Mouse (Mus musculus) cortical plate, adult 2 months (tissue): Measurements from ENCODE around the gene Iqgap1. TPM values are rescaled to one million over a fixed set of nuclear protein-coding genes. Genes with fewer than 3 reads are reported as not detected.

Experiments used
- H3K27ac ChIP-seq: fragments of 200-500 bp; 2 replicates; pipeline ENCODE4 v1.5.1; 2012; ENCODE audit warnings: low read length, control low read depth, inconsistent platforms; ENCODE audit not compliant: insufficient read depth
- H3K4me1 ChIP-seq: fragments of 200-500 bp; 2 replicates; pipeline ENCODE4 v1.6.1; 2011; ENCODE audit warnings: low read length; ENCODE audit not compliant: control insufficient read depth, insufficient read depth
- H3K4me3 ChIP-seq: fragments of 200-500 bp; 2 replicates; pipeline ENCODE4 v1.5.1; 2011; ENCODE audit warnings: mild to moderate bottlenecking, low read length, control low read depth; ENCODE audit not compliant: insufficient read depth
- CTCF ChIP-seq: fragments of 200-500 bp; IDR thresholded peaks from 2 replicates; pipeline ENCODE4 v1.5.1; 2011; ENCODE audit warnings: mild to moderate bottlenecking, control low read depth, low read length; ENCODE audit not compliant: insufficient read depth; ENCODE audit errors: extremely low read depth
- POLR2A ChIP-seq: fragments of 200-500 bp; IDR thresholded peaks from 2 replicates; pipeline ENCODE4 v1.6.1; 2011; ENCODE audit warnings: mild to moderate bottlenecking, low read length, control low read depth; ENCODE audit not compliant: insufficient read depth; ENCODE audit errors: extremely low read depth
- polyA plus RNA-seq: library from polyadenylated mRNA; depleted of rRNA; stranded (reverse); fragments of >200 nt; gene quantifications from 2 replicates; pipeline ENCODE4 v1.2.3, GENCODE M21; 2012; rRNA removed

Gene Iqgap1
- polyA plus RNA-seq = 18.9 and 19.8 TPM in 2 replicates

DNA sequence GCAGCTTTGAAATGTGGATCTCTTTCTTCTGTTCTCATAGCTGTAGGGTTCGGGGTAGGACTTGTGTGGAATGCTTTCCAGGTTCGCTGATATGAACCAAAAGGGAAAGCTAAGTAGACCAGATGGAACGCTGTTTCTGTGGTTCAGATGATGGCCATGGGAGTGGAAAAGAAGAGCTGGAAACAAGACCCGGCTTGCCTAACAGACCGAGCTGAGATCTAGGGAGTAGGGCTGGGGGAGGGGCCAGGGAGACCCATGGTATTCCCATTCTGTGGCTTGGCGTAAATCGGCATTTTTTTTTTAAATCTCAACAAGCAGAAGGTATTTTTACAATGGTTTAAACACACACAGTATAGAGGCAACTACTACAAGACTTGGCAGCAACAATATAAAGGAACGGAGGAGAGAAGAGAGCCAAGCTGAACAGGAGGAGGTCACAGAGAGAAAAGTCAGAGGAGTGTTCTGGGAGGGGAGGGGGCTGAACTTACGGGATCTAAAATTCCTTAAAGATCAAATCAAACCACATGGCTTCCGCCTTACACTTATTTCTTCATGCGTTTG is at the start of gene Iqgap1:
Gene Iqgap1 (minus strand): TSS at position 132 of the 561 bp plus-strand sequence.
- TF ChIP-seq POLR2A = no peak
- no peak for TF ChIP-seq CTCF
- Histone ChIP-seq H3K4me3 (no peak within 1 kb of the TSS), H3K27ac (no peak within 1 kb of the TSS), H3K4me1 (no peaks in the 10 kb centered on the region)

DNA sequence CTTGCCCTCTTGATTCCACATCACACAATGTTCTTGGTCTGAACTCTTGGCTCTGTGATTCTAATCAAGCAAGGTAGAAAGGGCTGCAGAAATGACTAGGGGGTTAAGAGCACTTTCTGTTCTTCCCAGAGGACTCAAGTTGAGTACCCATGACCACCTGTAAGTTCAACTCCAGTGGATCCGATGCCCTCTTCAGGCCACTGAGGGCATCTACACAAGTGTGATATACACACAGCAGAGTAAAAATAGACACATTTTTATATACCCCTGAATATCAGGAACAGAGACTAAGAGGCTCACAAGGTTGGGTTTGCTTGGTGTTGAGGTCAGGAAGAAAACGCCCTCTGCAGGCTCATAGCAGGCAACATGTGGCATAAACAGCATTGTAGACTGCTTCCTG is 47.9 kb upstream of the Iqgap1 start:
- TF ChIP-seq POLR2A (no peak), CTCF (no peak)
- H3K27ac ChIP-seq = no peak overlapping the region
- H3K4me1 ChIP-seq = no peaks in the 10 kb centered on the region; the same call in 1 of the 2 replicates
- H3K4me3 ChIP-seq = no peak overlapping the region

DNA sequence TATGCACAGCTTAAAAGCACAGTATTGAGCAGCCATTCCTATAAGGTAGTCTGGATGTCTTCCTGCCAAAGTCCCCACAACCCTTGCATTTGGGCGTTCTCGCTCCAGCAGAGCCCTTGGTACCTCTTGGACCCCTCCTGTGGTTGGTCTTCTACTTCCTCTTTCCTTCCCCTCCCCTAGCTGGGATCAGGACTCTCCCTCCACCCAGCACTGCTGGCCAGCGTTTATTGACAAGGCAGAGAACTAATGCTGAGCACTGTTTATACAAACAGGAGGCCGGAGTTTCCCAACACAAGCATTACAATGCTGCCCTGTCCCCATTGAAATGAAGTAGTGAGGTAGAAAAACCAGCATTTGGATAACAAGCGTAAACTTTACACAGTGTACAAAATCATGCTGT is 47.3 kb upstream of the Iqgap1 start:
- no peaks in the 10 kb centered on the region; the same call in 1 of the 2 replicates for H3K4me1 ChIP-seq
- no peak overlapping the region for H3K4me3 ChIP-seq
- H3K27ac ChIP-seq = no peak overlapping the region
- TF ChIP-seq POLR2A (no peak), CTCF (no peak)

DNA sequence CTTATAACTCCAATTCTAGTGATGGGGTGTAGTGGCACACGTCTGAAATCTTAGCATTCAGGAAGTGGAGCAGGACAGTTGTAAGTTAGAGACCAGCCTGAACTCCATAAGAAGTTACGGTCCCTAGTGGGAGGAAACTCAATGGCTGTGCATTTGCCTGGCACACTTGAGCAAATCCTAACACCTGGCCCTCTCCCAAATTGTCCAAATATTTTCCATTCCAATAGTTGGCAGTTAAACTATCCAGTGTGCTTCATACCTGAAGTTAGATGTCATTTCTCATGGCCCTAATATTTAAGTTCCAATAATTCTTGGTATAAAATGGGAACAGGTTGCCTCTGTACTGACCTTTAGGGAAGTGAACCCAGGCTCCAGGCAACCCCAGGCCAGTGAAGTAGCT is 42.9 kb upstream of the Iqgap1 start:
- Histone ChIP-seq H3K27ac (no peak overlapping the region), H3K4me1 (peaks cover 8% of the 10 kb centered on the region), H3K4me3 (no peak overlapping the region)
- TF ChIP-seq POLR2A (no peak), CTCF (no peak)

DNA sequence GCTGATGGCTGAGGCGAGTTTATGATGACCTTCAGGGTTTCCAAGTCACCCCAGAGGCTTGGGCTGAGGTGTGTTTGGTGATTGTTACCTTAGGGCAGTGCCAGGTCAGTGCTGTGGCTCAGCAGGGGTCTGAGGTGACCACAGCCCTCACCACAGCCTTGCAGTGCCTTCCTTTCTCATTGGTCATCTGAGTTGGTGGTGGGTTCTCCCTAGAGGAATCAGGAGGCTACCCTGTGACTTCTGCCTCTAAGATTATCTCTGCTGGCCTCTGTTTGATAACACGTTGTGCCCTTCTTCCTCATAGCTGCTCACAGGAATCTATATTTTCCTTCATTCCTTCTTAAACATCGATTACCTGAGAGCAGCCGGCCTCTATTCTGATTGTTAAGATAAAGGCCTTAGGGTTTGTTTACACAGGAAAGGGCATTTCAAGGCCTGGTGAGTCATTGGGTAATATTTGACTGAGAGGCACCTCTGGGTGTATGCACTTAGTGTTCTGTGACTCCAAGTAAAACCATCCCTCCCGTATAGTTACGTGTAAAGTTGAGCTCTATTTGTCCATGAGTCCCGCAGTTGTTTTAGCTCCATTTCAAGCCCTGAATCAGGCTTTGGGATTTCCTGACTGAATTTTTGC is 40.9 kb upstream of the Iqgap1 start:
- TF ChIP-seq POLR2A = no peak
- peaks cover 12% of the 10 kb centered on the region for H3K4me1 ChIP-seq
- H3K4me3 ChIP-seq = no peak overlapping the region

DNA sequence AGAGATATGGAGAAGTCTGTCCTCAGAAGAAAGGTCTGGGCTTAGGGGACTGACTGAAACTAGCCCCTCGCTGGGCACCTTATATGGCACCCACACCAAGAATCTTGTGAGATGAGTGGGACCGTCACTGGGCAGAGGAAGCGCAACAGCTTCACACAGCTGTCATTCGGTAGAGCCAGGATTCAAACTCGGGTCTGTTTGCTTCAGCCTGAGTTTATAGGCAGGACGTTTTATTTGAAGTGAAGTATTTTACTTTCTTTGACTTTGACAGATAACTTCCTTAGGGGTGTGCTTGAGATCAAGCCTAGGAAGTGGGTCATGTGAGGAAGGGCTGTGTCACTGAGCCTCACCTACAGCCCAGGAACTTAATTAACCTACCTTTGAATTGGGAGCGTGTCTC is 39.7 kb upstream of the Iqgap1 start:
- H3K27ac ChIP-seq = no peak overlapping the region
- no peak for TF ChIP-seq POLR2A
- no peak for TF ChIP-seq CTCF
- H3K4me3 ChIP-seq = no peak overlapping the region
- peaks cover 12% of the 10 kb centered on the region for H3K4me1 ChIP-seq

More for the DNA sequence above, 40.9 kb upstream of the Iqgap1 start:
- no peak overlapping the region for H3K27ac ChIP-seq

DNA sequence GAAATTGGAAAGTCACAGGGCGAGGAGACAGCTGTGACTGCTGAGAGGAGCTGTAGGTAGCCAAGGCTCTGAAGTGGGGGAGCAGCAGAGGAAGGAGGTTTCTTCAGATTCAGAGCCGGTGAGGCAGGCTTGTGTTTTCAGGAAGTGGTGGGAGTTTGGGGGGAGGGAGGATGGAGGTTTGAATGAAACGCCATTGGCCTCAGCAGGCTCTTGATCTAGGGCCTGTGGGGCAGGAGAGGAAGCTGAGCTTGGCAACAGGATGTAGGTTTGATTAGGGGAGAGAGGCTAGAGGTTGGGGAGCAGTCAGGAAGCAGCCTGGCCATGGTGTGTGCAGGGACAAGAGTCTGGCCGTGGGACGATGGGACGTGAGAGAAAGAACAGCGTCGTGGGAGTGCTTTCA is 39.1 kb upstream of the Iqgap1 start:
- Histone ChIP-seq H3K4me1 (peaks cover 12% of the 10 kb centered on the region), H3K27ac (no peak overlapping the region), H3K4me3 (peak overlapping the region; percentile 11; the same call in 1 of the 2 replicates)
- TF ChIP-seq POLR2A (no peak), CTCF (no peak)

DNA sequence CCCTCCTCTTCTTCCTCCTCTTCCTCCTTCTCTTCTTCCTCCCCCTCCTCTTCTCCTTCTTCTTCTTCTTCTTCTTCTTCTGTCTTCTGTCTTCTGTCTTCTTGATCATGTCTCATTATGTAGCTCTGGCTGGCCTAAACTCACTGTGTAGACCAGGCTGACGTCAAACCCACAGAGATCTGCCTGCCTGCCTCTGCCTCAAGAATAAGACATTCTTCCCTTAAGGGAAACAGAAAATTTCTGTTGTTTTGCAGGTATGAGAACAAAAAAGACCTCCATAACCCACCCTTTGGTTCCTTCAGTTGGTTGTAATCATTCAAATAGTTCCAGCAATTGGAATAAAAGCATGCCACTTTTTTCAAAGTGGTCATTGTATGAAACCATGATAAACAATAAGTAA is 38.4 kb upstream of the Iqgap1 start:
- Histone ChIP-seq H3K4me3 (no peak overlapping the region), H3K4me1 (peaks cover 12% of the 10 kb centered on the region), H3K27ac (peak overlapping the region; percentile 46; the same call in 1 of the 2 replicates)
- TF ChIP-seq POLR2A (no peak), CTCF (no peak)

DNA sequence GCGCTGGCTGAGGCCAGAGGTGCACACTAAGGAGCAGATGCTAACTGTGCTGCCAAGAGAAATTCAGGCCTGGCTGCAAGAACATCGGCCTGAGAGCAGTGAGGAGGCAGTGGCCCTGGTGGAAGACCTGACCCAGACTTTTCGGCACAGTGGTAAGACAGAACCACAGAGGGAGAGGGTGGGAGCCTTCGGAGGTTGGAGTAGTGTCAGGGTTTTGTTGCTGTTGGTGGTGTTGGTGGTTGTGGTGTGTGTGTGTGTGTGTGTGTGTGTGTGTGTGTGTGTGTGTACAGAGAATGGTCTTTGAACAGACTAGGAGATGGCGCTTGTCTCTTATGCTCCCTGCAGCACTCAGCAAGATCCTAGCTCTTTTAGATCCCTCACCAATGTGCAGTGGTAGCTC is 37.7 kb upstream of the Iqgap1 start:
- H3K4me1 ChIP-seq = peaks cover 12% of the 10 kb centered on the region
- TF ChIP-seq CTCF (no peak), POLR2A (no peak)
- H3K4me3 ChIP-seq = peak overlapping the region; percentile 28
- H3K27ac ChIP-seq = peak overlapping the region; percentile 8; the same call in 1 of the 2 replicates

DNA sequence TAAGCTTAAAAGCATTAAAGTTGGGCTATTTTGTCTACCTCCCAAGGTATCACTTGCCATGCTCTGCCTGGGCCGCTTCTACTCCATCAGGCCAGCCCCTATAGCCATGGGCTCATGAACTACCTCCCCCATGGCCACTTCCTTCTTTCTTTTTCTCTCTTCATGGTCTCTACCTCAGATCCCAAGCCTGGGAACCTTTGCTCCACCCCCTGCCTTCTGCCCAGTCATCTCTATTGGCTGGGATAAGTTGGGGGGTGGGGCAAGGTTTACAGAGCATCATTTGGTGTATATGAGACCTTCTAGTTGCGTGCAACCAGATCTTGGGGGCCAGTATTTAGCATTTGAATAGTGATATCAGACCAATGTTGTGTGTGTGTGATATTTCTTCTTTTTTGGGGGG is 36.7 kb upstream of the Iqgap1 start:
- TF ChIP-seq CTCF = no peak
- TF ChIP-seq POLR2A = no peak
- Histone ChIP-seq H3K4me1 (peaks cover 12% of the 10 kb centered on the region), H3K4me3 (no peak overlapping the region), H3K27ac (no peak overlapping the region)
